Mouse (Mus musculus): ENCODE results near the gene Olfr123. TPM values are rescaled to one million over a fixed set of nuclear protein-coding genes. Genes with fewer than 3 reads are reported as not detected.

Gene Olfr123
- polyA plus RNA-seq (2015; fragmentation: Nextera tagmentation; extraction: Ambion mirVana): not detected in 2 replicates

- H3K4me3 ChIP-seq (ENCODE audit: low read length): no peak within 1 kb of the TSS
- H3K27ac ChIP-seq (ENCODE audit: low read length): no peak within 1 kb of the TSS
- no peak within 1 kb of the TSS for H3K4me2 ChIP-seq (replicated peaks; ENCODE audit: low read depth, low read length)
- no peaks in the 10 kb centered on the region for H3K36me3 ChIP-seq (ENCODE audit: insufficient read depth, low read length)
- H3K9ac ChIP-seq (replicated peaks; ENCODE audit: low read length): no peak within 1 kb of the TSS
- 85% methylated on average over 2 of the region's 2 CpGs for WGBS
- H3K9me3 ChIP-seq (ENCODE audit: low read length): 0 out of 2 replicates have a peak, but pooled peaks cover 2% of the 10 kb centered on the region
- no peaks in the 10 kb centered on the region for H3K27me3 ChIP-seq (ENCODE audit: insufficient read depth, low read length)
- no peak for ATAC-seq (ENCODE audit: low FRiP score, low TSS enrichment)
- no peaks in the 10 kb centered on the region for H3K4me1 ChIP-seq (ENCODE audit: insufficient read depth, low read length)
These were observed at the start of gene Olfr123 for GRCm38 (mm10) chr17:37793229-37793628. TSS of gene Olfr123 (plus strand) at chr17:37793529.

- no peaks in the 10 kb centered on the region for H3K9me3 ChIP-seq (ENCODE audit: low read length)
- no peak within 1 kb of the TSS for H3K27ac ChIP-seq (ENCODE audit: low read length)
- no peaks in the 10 kb centered on the region for H3K36me3 ChIP-seq (ENCODE audit: insufficient read depth, low read length)
- no peak for ATAC-seq (ENCODE audit: low FRiP score, low TSS enrichment)
- no peaks in the 10 kb centered on the region for H3K4me1 ChIP-seq (ENCODE audit: insufficient read depth, low read length)
- H3K27me3 ChIP-seq (ENCODE audit: insufficient read depth, low read length): no peaks in the 10 kb centered on the region
- no peak within 1 kb of the TSS for H3K9ac ChIP-seq (replicated peaks; ENCODE audit: low read length)
- no peak within 1 kb of the TSS for H3K4me2 ChIP-seq (replicated peaks; ENCODE audit: low read depth, low read length)
- H3K4me3 ChIP-seq (ENCODE audit: low read length): no peak within 1 kb of the TSS
- WGBS: 78% methylated on average over 4 of the region's 4 CpGs
These were observed 25.0 kb upstream of the Olfr123 start, which contains the start of gene Olfr122 for GRCm38 (mm10) chr17:37768307-37768706. TSS of gene Olfr122 (plus strand) at chr17:37768607.

- H3K4me3 ChIP-seq (ENCODE audit: low read length): no peak within 1 kb of the TSS
- H3K9ac ChIP-seq (replicated peaks; ENCODE audit: low read length): no peak within 1 kb of the TSS
- no peaks in the 10 kb centered on the region for H3K4me1 ChIP-seq (ENCODE audit: insufficient read depth, low read length)
- no peaks in the 10 kb centered on the region for H3K9me3 ChIP-seq (ENCODE audit: low read length)
- no peak for ATAC-seq (ENCODE audit: low FRiP score, low TSS enrichment)
- no peak within 1 kb of the TSS for H3K4me2 ChIP-seq (replicated peaks; ENCODE audit: low read depth, low read length)
- no peaks in the 10 kb centered on the region for H3K27me3 ChIP-seq (ENCODE audit: insufficient read depth, low read length)
- no peaks in the 10 kb centered on the region for H3K36me3 ChIP-seq (ENCODE audit: insufficient read depth, low read length)
- no peak within 1 kb of the TSS for H3K27ac ChIP-seq (ENCODE audit: low read length)
- WGBS: 87% methylated on average over 3 of the region's 3 CpGs
These were observed 6.3 kb downstream of the Olfr123 start, which contains the start of gene Olfr124 for GRCm38 (mm10) chr17:37799588-37799987. TSS of gene Olfr124 (plus strand) at chr17:37799888.

GRCm38 (mm10) chr17:37832649-37833048 lies 39.3 kb downstream of the Olfr123 start, which contains the start of gene Olfr125:
TSS of gene Olfr125 (plus strand) at chr17:37832949.
- Histone ChIP-seq H3K4me2 (replicated peaks; ENCODE audit: low read depth, low read length) (no peak within 1 kb of the TSS), H3K4me3 (ENCODE audit: low read length) (no peak within 1 kb of the TSS), H3K9ac (replicated peaks; ENCODE audit: low read length) (no peak within 1 kb of the TSS), H3K4me1 (ENCODE audit: insufficient read depth, low read length) (no peaks in the 10 kb centered on the region), H3K36me3 (ENCODE audit: insufficient read depth, low read length) (no peaks in the 10 kb centered on the region), H3K27ac (ENCODE audit: low read length) (no peak within 1 kb of the TSS), H3K9me3 (ENCODE audit: low read length) (no peaks in the 10 kb centered on the region), H3K27me3 (ENCODE audit: insufficient read depth, low read length) (no peaks in the 10 kb centered on the region)
- no peak for ATAC-seq (ENCODE audit: low FRiP score, low TSS enrichment)

- H3K4me1 ChIP-seq (ENCODE audit: insufficient read depth, low read length): no peaks in the 10 kb centered on the region
- H3K9ac ChIP-seq (replicated peaks; ENCODE audit: low read length): no peak within 1 kb of the TSS
- H3K4me3 ChIP-seq (ENCODE audit: low read length): no peak within 1 kb of the TSS
- no peaks in the 10 kb centered on the region for H3K27me3 ChIP-seq (ENCODE audit: insufficient read depth, low read length)
- no peak for ATAC-seq (ENCODE audit: low FRiP score, low TSS enrichment)
- no peak within 1 kb of the TSS for H3K27ac ChIP-seq (ENCODE audit: low read length)
- H3K36me3 ChIP-seq (ENCODE audit: insufficient read depth, low read length): no peaks in the 10 kb centered on the region
- no peaks in the 10 kb centered on the region for H3K9me3 ChIP-seq (ENCODE audit: low read length)
- no peak within 1 kb of the TSS for H3K4me2 ChIP-seq (replicated peaks; ENCODE audit: low read depth, low read length)
These were observed 53.9 kb downstream of the Olfr123 start, which contains the start of gene Olfr126 for GRCm38 (mm10) chr17:37847183-37847582. TSS of gene Olfr126 (plus strand) at chr17:37847483.

Other genes starting within 250 kb of the Olfr123 start
- not detected in 2 replicates for gene Olfr112, start 224.1 kb upstream of the Olfr123 start, polyA plus RNA-seq (2015; fragmentation: Nextera tagmentation; extraction: Ambion mirVana)
- gene Olfr113, start 215.9 kb upstream of the Olfr123 start, polyA plus RNA-seq (2015; fragmentation: Nextera tagmentation; extraction: Ambion mirVana): not detected in 2 replicates
- gene Olfr114, start 200.8 kb upstream of the Olfr123 start, polyA plus RNA-seq (2015; fragmentation: Nextera tagmentation; extraction: Ambion mirVana): not detected in 2 replicates
- gene Olfr115, start 166.4 kb upstream of the Olfr123 start, polyA plus RNA-seq (2015; fragmentation: Nextera tagmentation; extraction: Ambion mirVana): not detected in 2 replicates
- not detected in 2 replicates for gene Olfr116, start 166.3 kb upstream of the Olfr123 start, polyA plus RNA-seq (2015; fragmentation: Nextera tagmentation; extraction: Ambion mirVana)
- not detected in 2 replicates for gene Olfr117, start 129.7 kb upstream of the Olfr123 start, polyA plus RNA-seq (2015; fragmentation: Nextera tagmentation; extraction: Ambion mirVana)
- not detected in 2 replicates for gene Olfr118, start 126.5 kb upstream of the Olfr123 start, polyA plus RNA-seq (2015; fragmentation: Nextera tagmentation; extraction: Ambion mirVana)
- not detected in 2 replicates for gene Olfr119, start 97.0 kb upstream of the Olfr123 start, polyA plus RNA-seq (2015; fragmentation: Nextera tagmentation; extraction: Ambion mirVana)
- gene Olfr120, start 71.7 kb upstream of the Olfr123 start, polyA plus RNA-seq (2015; fragmentation: Nextera tagmentation; extraction: Ambion mirVana): not detected in 2 replicates
- gene Olfr121, start 44.7 kb upstream of the Olfr123 start, polyA plus RNA-seq (2015; fragmentation: Nextera tagmentation; extraction: Ambion mirVana): not detected in 2 replicates
- gene Olfr122, start 24.9 kb upstream of the Olfr123 start, polyA plus RNA-seq (2015; fragmentation: Nextera tagmentation; extraction: Ambion mirVana): not detected in 2 replicates
- gene Olfr124, start 6.4 kb downstream of the Olfr123 start, polyA plus RNA-seq (2015; fragmentation: Nextera tagmentation; extraction: Ambion mirVana): not detected in 2 replicates
- gene Olfr125, start 39.4 kb downstream of the Olfr123 start, polyA plus RNA-seq (2015; fragmentation: Nextera tagmentation; extraction: Ambion mirVana): not detected in 2 replicates
- gene Olfr126, start 54.0 kb downstream of the Olfr123 start, polyA plus RNA-seq (2015; fragmentation: Nextera tagmentation; extraction: Ambion mirVana): not detected in 2 replicates
- gene Olfr127, start 106.9 kb downstream of the Olfr123 start, polyA plus RNA-seq (2015; fragmentation: Nextera tagmentation; extraction: Ambion mirVana): not detected in 2 replicates
- gene Olfr128, start 127.0 kb downstream of the Olfr123 start, polyA plus RNA-seq (2015; fragmentation: Nextera tagmentation; extraction: Ambion mirVana): not detected in 2 replicates
- not detected in 2 replicates for gene Olfr761, start 159.6 kb downstream of the Olfr123 start, polyA plus RNA-seq (2015; fragmentation: Nextera tagmentation; extraction: Ambion mirVana)

Data from kidney, embryonic 16.5 days (tissue).